In the genomic region with DNA sequence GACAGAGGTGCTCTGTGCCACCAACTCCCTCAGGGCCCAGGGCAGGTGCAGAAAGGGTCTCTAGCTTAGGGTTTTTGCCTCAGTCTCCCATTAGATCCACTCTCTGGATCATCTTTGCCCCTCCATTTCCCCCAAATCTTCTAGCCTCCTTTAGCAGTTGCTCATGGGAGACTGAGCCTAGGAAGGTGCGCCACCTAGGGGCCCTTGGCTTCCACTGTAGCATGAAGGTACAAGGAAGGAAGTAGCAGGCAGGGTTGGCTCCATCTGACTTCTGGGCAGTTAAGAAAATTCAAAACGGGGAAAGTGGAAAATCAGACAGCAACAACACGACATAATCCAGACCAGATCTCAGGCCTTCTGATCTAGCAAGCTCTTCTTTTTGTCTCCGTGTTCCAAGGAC, we compare ENCODE assay signal across 8 mouse cellular contexts. TPM values are rescaled to one million over a fixed set of nuclear protein-coding genes. Genes with fewer than 3 reads are reported as not detected.
A peak's percentile ranks its signal among the peaks of the same experiment; 100 is the strongest.
DNase-seq lines count a peak whose midpoint lies in the region; ATAC-seq and TF ChIP-seq lines count a peak whose summit lies in the region.

No protein-coding gene starts in this region.

- DNase-seq in midbrain, embryonic 11.5 days (ENCODE audit: low spot score, missing footprints) = peak; percentile 92
- peak; percentile 62 for DNase-seq in embryonic facial prominence, embryonic 14.5 days (ENCODE audit: low spot score)
- peak; percentile 52 to 62 for DNase-seq in heart, postnatal 36 days
- peak; percentile 58 to 67 for DNase-seq in left cerebral cortex, postnatal 36 days (ENCODE audit: low spot score in 2 of 2)
- peak; percentile 79 for DNase-seq in retina, embryonic 14.5 days (ENCODE audit: low spot score)
- DNase-seq in urinary bladder, postnatal 36 days (ENCODE audit: low spot score in 2 of 2) = peak; percentile 23 to 62

- H3K9me3 ChIP-seq in midbrain, embryonic 11.5 days (ENCODE audit: control insufficient read depth, low read length) = no peaks in the 10 kb centered on the region
- no peaks in the 10 kb centered on the region for H3K9me3 ChIP-seq in midbrain, embryonic 15.5 days
- H3K9me3 ChIP-seq in embryonic facial prominence, embryonic 14.5 days (ENCODE audit: control insufficient read depth, low read length) = no peaks in the 10 kb centered on the region

- no peak overlapping the region for H3K27ac ChIP-seq in midbrain, embryonic 11.5 days (ENCODE audit: low read depth, low read length)
- H3K27ac ChIP-seq in midbrain, embryonic 15.5 days = no peak overlapping the region
- no peak overlapping the region for H3K27ac ChIP-seq in bone marrow, adult 2 months (ENCODE audit: control insufficient read depth, insufficient read depth, low read depth, low read length, poor library complexity)
- H3K27ac ChIP-seq in embryonic facial prominence, embryonic 14.5 days (replicated peaks; ENCODE audit: low read depth, low read length) = no peak overlapping the region

- 8% methylated on average over 4 of the region's 4 CpGs for WGBS in midbrain, embryonic 11.5 days
- WGBS in midbrain, embryonic 15.5 days = 11% methylated on average over 4 of the region's 4 CpGs
- 10% methylated on average over 4 of the region's 4 CpGs for WGBS in bone marrow, adult 2 months
- WGBS in embryonic facial prominence, embryonic 14.5 days = 9% methylated on average over 4 of the region's 4 CpGs

- no peaks in the 10 kb centered on the region for H3K36me3 ChIP-seq in midbrain, embryonic 11.5 days (ENCODE audit: control insufficient read depth, insufficient read depth, low read length)
- H3K36me3 ChIP-seq in midbrain, embryonic 15.5 days (replicated peaks) = no peaks in the 10 kb centered on the region
- no peaks in the 10 kb centered on the region for H3K36me3 ChIP-seq in embryonic facial prominence, embryonic 14.5 days (ENCODE audit: control insufficient read depth, insufficient read depth, low read length)

- no peak for ATAC-seq in midbrain, embryonic 11.5 days (ENCODE audit: low FRiP score)
- ATAC-seq in midbrain, embryonic 15.5 days (replicated peaks) = no peak
- 0 out of 2 replicates have a peak, but pooled peaks have one; percentile 35 for ATAC-seq in embryonic facial prominence, embryonic 14.5 days (ENCODE audit: low read depth)

- TF ChIP-seq CTCF in bone marrow, adult 2 months (IDR thresholded peaks at IDR 0.05; ENCODE audit: control insufficient read depth, insufficient read depth, low read length) = peak; percentile 84

- TF ChIP-seq POLR2A in bone marrow, adult 2 months (IDR thresholded peaks at IDR 0.05; ENCODE audit: borderline replicate concordance, control insufficient read depth, low read depth, low read length) = no peak

- H3K27me3 ChIP-seq in midbrain, embryonic 11.5 days (ENCODE audit: control insufficient read depth, insufficient read depth, low read length) = peaks cover 2% of the 10 kb centered on the region; the same call in 1 of the 2 replicates
- no peaks in the 10 kb centered on the region for H3K27me3 ChIP-seq in midbrain, embryonic 15.5 days (replicated peaks)
- H3K27me3 ChIP-seq in embryonic facial prominence, embryonic 14.5 days (replicated peaks; ENCODE audit: control insufficient read depth, insufficient read depth, low read length) = 0 out of 2 replicates have a peak, but pooled peaks cover 6% of the 10 kb centered on the region

- no peak overlapping the region for H3K9ac ChIP-seq in midbrain, embryonic 11.5 days (ENCODE audit: low read length)
- no peak overlapping the region for H3K9ac ChIP-seq in midbrain, embryonic 15.5 days
- H3K9ac ChIP-seq in embryonic facial prominence, embryonic 14.5 days (ENCODE audit: low read depth, low read length) = no peak overlapping the region

- intact Hi-C loops in heart, postnatal 36 days (cut with DNase I) = loop anchor here (2.0 kb wide), 1 partner anchor 142 kb away; no protein-coding TSS in a partner anchor
- intact Hi-C loops in left cerebral cortex, postnatal 36 days (cut with DNase I) = loop anchor here (2.0 to 5.0 kb wide), 2 partner anchors 81 to 142 kb away; a partner anchor contains a TSS

- no peak overlapping the region for H3K4me2 ChIP-seq in midbrain, embryonic 11.5 days
- H3K4me2 ChIP-seq in midbrain, embryonic 15.5 days = no peak overlapping the region
- no peak overlapping the region for H3K4me2 ChIP-seq in embryonic facial prominence, embryonic 14.5 days (ENCODE audit: low read depth, low read length)

- H3K4me3 ChIP-seq in midbrain, embryonic 11.5 days (ENCODE audit: low read depth, low read length) = no peak overlapping the region
- no peak overlapping the region for H3K4me3 ChIP-seq in midbrain, embryonic 15.5 days
- H3K4me3 ChIP-seq in bone marrow, adult 2 months (replicated peaks; ENCODE audit: control insufficient read depth, low read depth, low read length) = no peak overlapping the region
- no peak overlapping the region for H3K4me3 ChIP-seq in embryonic facial prominence, embryonic 14.5 days (ENCODE audit: low read depth, low read length)

- H3K4me1 ChIP-seq in midbrain, embryonic 11.5 days (ENCODE audit: control insufficient read depth, insufficient read depth, low read length) = peaks cover 36% of the 10 kb centered on the region
- peaks cover 50% of the 10 kb centered on the region for H3K4me1 ChIP-seq in midbrain, embryonic 15.5 days
- no peaks in the 10 kb centered on the region for H3K4me1 ChIP-seq in bone marrow, adult 2 months (ENCODE audit: control insufficient read depth, insufficient read depth, low read length)
- H3K4me1 ChIP-seq in embryonic facial prominence, embryonic 14.5 days (ENCODE audit: control insufficient read depth, insufficient read depth, low read length) = no peaks in the 10 kb centered on the region

RNA-seq across cellular contexts. Expression of a gene that starts 36.4 kb away (rescaled TPM):
- polyA plus RNA-seq in midbrain, embryonic 11.5 days (2014; fragmentation: Nextera tagmentation; extraction: Ambion mirVana) = 41.1 and 44.8 TPM in 2 replicates
- polyA plus RNA-seq in midbrain, embryonic 15.5 days (2015; fragmentation: Nextera tagmentation; extraction: Ambion mirVana) = 98.0 and 106 TPM in 2 replicates
- 13.5 and 24.1 TPM in 2 replicates for polyA plus RNA-seq in bone marrow, adult 2 months (2011; ENCODE audit: insufficient read depth, insufficient read length, low replicate concordance, missing spikeins)
- polyA plus RNA-seq in embryonic facial prominence, embryonic 14.5 days (2014; fragmentation: Nextera tagmentation; extraction: Ambion mirVana) = 31.4 and 33.6 TPM in 2 replicates
- total RNA-seq in heart, postnatal 36 days (2021) = 10 to 100 TPM; 56.4 to 59.8 TPM
- 10 to 100 TPM; 83.6 to 96.1 TPM for total RNA-seq in left cerebral cortex, postnatal 36 days (2021)
